Mouse (Mus musculus): ENCODE data around the gene Cpb2. TPM values are rescaled to one million over a fixed set of nuclear protein-coding genes. Genes with fewer than 3 reads are reported as not detected.
A peak's percentile ranks its signal among the peaks of the same experiment; 100 is the strongest.

The Cpb2 gene
- polyA plus RNA-seq, 1 experiment: not detected

GRCm38 (mm10) chr14:75256521-75256920 is 14.4 kb downstream of the Cpb2 start:
- Histone ChIP-seq H3K27me3 (ENCODE audit: control insufficient read depth, insufficient read depth, insufficient read length) (peaks cover 12% of the 10 kb centered on the region), H3K4me3 (ENCODE audit: insufficient read depth, poor library complexity, severe bottlenecking) (no peak overlapping the region), H3K79me3 (ENCODE audit: low read depth) (no peaks in the 10 kb centered on the region), H3K36me3 (ENCODE audit: control insufficient read depth, insufficient read depth) (no peaks in the 10 kb centered on the region), H3ac (ENCODE audit: control insufficient read depth, insufficient read length, low read depth) (no peak overlapping the region), H3K79me2 (ENCODE audit: control insufficient read depth, insufficient read depth) (no peaks in the 10 kb centered on the region)
- TF ChIP-seq USF1 (IDR thresholded peaks at IDR 0.05; ENCODE audit: low read depth): no peak
- no peak for TF ChIP-seq MYOG (IDR thresholded peaks at IDR 0.05; ENCODE audit: control insufficient read depth, extremely low read depth, insufficient read length)
- peak; percentile 10 for TF ChIP-seq CTCF (IDR thresholded peaks at IDR 0.05; ENCODE audit: control insufficient read depth, insufficient read depth, insufficient read length)
- TF ChIP-seq CEBPB (IDR thresholded peaks at IDR 0.05; ENCODE audit: low read depth): no peak
- no peak for TF ChIP-seq FOSL1 (IDR thresholded peaks at IDR 0.05; ENCODE audit: insufficient read depth, low read length, poor library complexity, severe bottlenecking)

GRCm38 (mm10) chr14:75269531-75269930 is 27.4 kb downstream of the Cpb2 start:
- TF ChIP-seq FOSL1 (IDR thresholded peaks at IDR 0.05; ENCODE audit: insufficient read depth, low read length, poor library complexity, severe bottlenecking) (no peak), CTCF (IDR thresholded peaks at IDR 0.05; ENCODE audit: control insufficient read depth, insufficient read depth, insufficient read length) (no peak), CEBPB (IDR thresholded peaks at IDR 0.05; ENCODE audit: low read depth) (no peak), MAX (IDR thresholded peaks at IDR 0.05) (no peak), MYOD1 (IDR thresholded peaks at IDR 0.05; ENCODE audit: control insufficient read depth, insufficient read length, low read depth) (no peak), MYOG (IDR thresholded peaks at IDR 0.05; ENCODE audit: control insufficient read depth, extremely low read depth, insufficient read length) (no peak), USF1 (IDR thresholded peaks at IDR 0.05; ENCODE audit: low read depth) (no peak)

GRCm38 (mm10) chr14:75279716-75280115 is 37.6 kb downstream of the Cpb2 start:
- Histone ChIP-seq H3K4me3 (ENCODE audit: insufficient read depth, poor library complexity, severe bottlenecking) (no peak overlapping the region), H3K79me3 (ENCODE audit: low read depth) (peaks cover 3% of the 10 kb centered on the region), H3K36me3 (ENCODE audit: control insufficient read depth, insufficient read depth) (no peaks in the 10 kb centered on the region), H3K27me3 (ENCODE audit: control insufficient read depth, insufficient read depth, insufficient read length) (peaks cover 13% of the 10 kb centered on the region), H3K79me2 (ENCODE audit: control insufficient read depth, insufficient read depth) (peaks cover 9% of the 10 kb centered on the region), H3ac (ENCODE audit: control insufficient read depth, insufficient read length, low read depth) (no peak overlapping the region)
- TF ChIP-seq MYOG (IDR thresholded peaks at IDR 0.05; ENCODE audit: control insufficient read depth, extremely low read depth, insufficient read length) (no peak), CEBPB (IDR thresholded peaks at IDR 0.05; ENCODE audit: low read depth) (no peak), USF1 (IDR thresholded peaks at IDR 0.05; ENCODE audit: low read depth) (no peak)

More at GRCm38 (mm10) chr14:75269531-75269930, 27.4 kb downstream of the Cpb2 start:
- H3ac ChIP-seq (ENCODE audit: control insufficient read depth, insufficient read length, low read depth): no peak overlapping the region
- no peaks in the 10 kb centered on the region for H3K79me2 ChIP-seq (ENCODE audit: control insufficient read depth, insufficient read depth)
- no peak overlapping the region for H3K4me3 ChIP-seq (ENCODE audit: insufficient read depth, poor library complexity, severe bottlenecking)
- no peaks in the 10 kb centered on the region for H3K36me3 ChIP-seq (ENCODE audit: control insufficient read depth, insufficient read depth)
- H3K79me3 ChIP-seq (ENCODE audit: low read depth): no peaks in the 10 kb centered on the region
- H3K27me3 ChIP-seq (ENCODE audit: control insufficient read depth, insufficient read depth, insufficient read length): peaks cover 31% of the 10 kb centered on the region

GRCm38 (mm10) chr14:75280406-75280805 is 38.3 kb downstream of the Cpb2 start:
- Histone ChIP-seq H3K4me3 (ENCODE audit: insufficient read depth, poor library complexity, severe bottlenecking) (no peak overlapping the region), H3K36me3 (ENCODE audit: control insufficient read depth, insufficient read depth) (no peaks in the 10 kb centered on the region), H3K79me3 (ENCODE audit: low read depth) (peaks cover 10% of the 10 kb centered on the region), H3K27me3 (ENCODE audit: control insufficient read depth, insufficient read depth, insufficient read length) (peaks cover 9% of the 10 kb centered on the region), H3ac (ENCODE audit: control insufficient read depth, insufficient read length, low read depth) (no peak overlapping the region), H3K79me2 (ENCODE audit: control insufficient read depth, insufficient read depth) (peaks cover 16% of the 10 kb centered on the region)
- TF ChIP-seq MYOD1 (IDR thresholded peaks at IDR 0.05; ENCODE audit: control insufficient read depth, insufficient read length, low read depth) (no peak), MAX (IDR thresholded peaks at IDR 0.05) (no peak), CEBPB (IDR thresholded peaks at IDR 0.05; ENCODE audit: low read depth) (no peak), FOSL1 (IDR thresholded peaks at IDR 0.05; ENCODE audit: insufficient read depth, low read length, poor library complexity, severe bottlenecking) (no peak), MYOG (IDR thresholded peaks at IDR 0.05; ENCODE audit: control insufficient read depth, extremely low read depth, insufficient read length) (no peak), USF1 (IDR thresholded peaks at IDR 0.05; ENCODE audit: low read depth) (no peak)

- H3ac ChIP-seq (ENCODE audit: control insufficient read depth, insufficient read length, low read depth): peak overlapping the region; percentile 34
- TF ChIP-seq MYOD1 (IDR thresholded peaks at IDR 0.05; ENCODE audit: control insufficient read depth, insufficient read length, low read depth) (no peak), USF1 (IDR thresholded peaks at IDR 0.05; ENCODE audit: low read depth) (peak; percentile 30)
- H3K27me3 ChIP-seq (ENCODE audit: control insufficient read depth, insufficient read depth, insufficient read length): peaks cover 3% of the 10 kb centered on the region
- H3K79me2 ChIP-seq (ENCODE audit: control insufficient read depth, insufficient read depth): peaks cover 49% of the 10 kb centered on the region
- peak overlapping the region; percentile 94 for H3K4me3 ChIP-seq (ENCODE audit: insufficient read depth, poor library complexity, severe bottlenecking)
- H3K36me3 ChIP-seq (ENCODE audit: control insufficient read depth, insufficient read depth): no peaks in the 10 kb centered on the region
- H3K79me3 ChIP-seq (ENCODE audit: low read depth): peaks cover 41% of the 10 kb centered on the region
Observed at GRCm38 (mm10) chr14:75283609-75284192, 41.6 kb downstream of the Cpb2 start.

GRCm38 (mm10) chr14:75284193-75284915 is 42.3 kb downstream of the Cpb2 start, which contains the start of gene Zc3h13:
Zc3h13 (plus strand) TSS chr14:75284373.
- H3ac ChIP-seq (ENCODE audit: control insufficient read depth, insufficient read length, low read depth): peak within 1 kb of the TSS; percentile 94
- peak within 1 kb of the TSS; percentile 94 for H3K4me3 ChIP-seq (ENCODE audit: insufficient read depth, poor library complexity, severe bottlenecking)
- TF ChIP-seq MAX (IDR thresholded peaks at IDR 0.05): peak; percentile 62
- TF ChIP-seq MYOD1 (IDR thresholded peaks at IDR 0.05; ENCODE audit: control insufficient read depth, insufficient read length, low read depth): no peak

More at GRCm38 (mm10) chr14:75284193-75284915, 42.3 kb downstream of the Cpb2 start, which contains the start of gene Zc3h13:
- Histone ChIP-seq H3K36me3 (ENCODE audit: control insufficient read depth, insufficient read depth) (no peaks in the 10 kb centered on the region), H3K27me3 (ENCODE audit: control insufficient read depth, insufficient read depth, insufficient read length) (no peaks in the 10 kb centered on the region), H3K79me3 (ENCODE audit: low read depth) (peaks cover 48% of the 10 kb centered on the region), H3K79me2 (ENCODE audit: control insufficient read depth, insufficient read depth) (peaks cover 56% of the 10 kb centered on the region)
